Mouse (Mus musculus) hindbrain, postnatal 0 days (tissue): ENCODE measurements around the gene Gjb3. TPM values are rescaled to one million over a fixed set of nuclear protein-coding genes. Genes with fewer than 3 reads are reported as not detected.

Source experiments
- ATAC-seq: fragments of 200-750 bp; cut with Nextera tagmentation; 2 replicates; pipeline ENCODE4 v1.8.0; 2017; ENCODE audit warnings: mild to moderate bottlenecking, moderate TSS enrichment, moderate library complexity
- DNase-seq: peaks from one replicate; pipeline ENCODE4 v3.0.0-alpha.2; 2015; ENCODE audit warnings: low spot score
- H3K27ac ChIP-seq: fragments of 300-500 bp; sonication (generic); 2 replicates; pipeline ENCODE4 v1.5.1; 2014; ENCODE audit warnings: mild to moderate bottlenecking
- H3K27me3 ChIP-seq: fragments of 300-500 bp; sonication (generic); 2 replicates; pipeline ENCODE4 v1.6.1; 2014; ENCODE audit warnings: low read length, mixed read lengths; ENCODE audit not compliant: insufficient read depth
- H3K36me3 ChIP-seq: fragments of 300-500 bp; sonication (generic); 2 replicates; pipeline ENCODE4 v1.6.1; 2014; ENCODE audit warnings: low read length, mixed read lengths; ENCODE audit not compliant: insufficient read depth
- H3K4me1 ChIP-seq: fragments of 300-500 bp; sonication (generic); 2 replicates; pipeline ENCODE4 v1.6.1; 2014; ENCODE audit warnings: antibody characterized with exemption, low read length, mixed read lengths; ENCODE audit not compliant: insufficient read depth
- H3K4me2 ChIP-seq: fragments of 300-500 bp; sonication (generic); 2 replicates; pipeline ENCODE4 v1.6.1; 2014; ENCODE audit warnings: low read depth, mild to moderate bottlenecking, low read length, moderate library complexity, mixed read lengths
- H3K4me3 ChIP-seq: fragments of 300-500 bp; sonication (generic); 2 replicates; pipeline ENCODE4 v1.5.1; 2014; ENCODE audit warnings: low read length
- H3K9ac ChIP-seq: fragments of 300-500 bp; sonication (generic); replicated peaks from 2 replicates; pipeline ENCODE4 v1.6.1; 2014; ENCODE audit warnings: mild to moderate bottlenecking, low read length, moderate library complexity, mixed read lengths
- H3K9me3 ChIP-seq: fragments of 300-500 bp; sonication (generic); 2 replicates; pipeline ENCODE4 v1.6.1; 2016; ENCODE audit warnings: low read length, mixed read lengths
- CTCF ChIP-seq: IDR thresholded peaks from 2 replicates; pipeline ENCODE4 v1.5.1; 2016; ENCODE audit warnings: antibody characterized with exemption, control low read depth, low read depth
- WGBS: fragments of 180-500 bp; shearing (Covaris S2); extraction: QIAGEN DNeasy Blood & Tissue Kit; methylation state at CpG from one replicate; pipeline ENCODE4 v1.1.7; 2014; 5-methylcytosine and 5-hydroxymethylcytosine counted together
- polyA plus RNA-seq: library from polyadenylated mRNA; unstranded; fragments of >200 nt; fragmentation: Nextera tagmentation; extraction: Ambion mirVana; gene quantifications from 2 replicates; pipeline ENCODE4 v1.2.1, GENCODE M21; 2015
- total RNA-seq: library from RNA; depleted of rRNA; stranded (reverse); fragments of >200 nt; gene quantifications from 2 replicates; pipeline ENCODE4 v1.2.3, GENCODE M21; 2014

Gjb3 gene
- total and polyA plus RNA-seq, 2 experiments from 2014 or later = 0.21 to 0.59 TPM

DNA sequence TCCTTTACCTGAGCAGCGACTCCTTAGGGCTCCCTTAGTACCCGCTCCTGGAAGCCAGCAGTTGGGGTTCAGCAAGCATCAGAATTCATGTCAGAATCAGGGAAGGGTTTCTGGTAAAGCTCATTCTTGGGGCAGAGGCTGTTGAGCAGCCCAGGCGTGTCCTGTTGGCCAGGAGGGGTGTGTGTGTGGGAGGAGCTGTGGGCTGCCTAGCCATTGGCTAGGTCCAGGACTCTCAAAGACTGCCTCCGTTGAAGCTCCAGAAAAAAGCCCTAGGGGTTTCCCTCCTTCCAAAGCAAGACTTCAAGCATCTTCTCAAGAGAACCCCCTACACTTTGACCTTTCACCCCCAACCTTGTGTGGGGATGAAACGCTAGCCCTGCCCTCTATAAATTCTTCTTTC is 27.4 kb upstream of the Gjb3 start, which contains the start of gene Gjb5:
Gene Gjb5, minus strand, starts transcription at position 164 of the 400 bp plus-strand sequence.
- H3K36me3 ChIP-seq = no peaks in the 10 kb centered on the region
- no peak within 1 kb of the TSS for H3K4me2 ChIP-seq
- ATAC-seq = no peak
- H3K4me3 ChIP-seq = no peak within 1 kb of the TSS
- no peak within 1 kb of the TSS for H3K9ac ChIP-seq
- DNase-seq = no peak
- no peaks in the 10 kb centered on the region for H3K4me1 ChIP-seq
- no peak for TF ChIP-seq CTCF
- H3K27ac ChIP-seq = no peak within 1 kb of the TSS
- no peaks in the 10 kb centered on the region for H3K9me3 ChIP-seq
- 39% methylated on average over 5 of the region's 5 CpGs for WGBS
- no peaks in the 10 kb centered on the region for H3K27me3 ChIP-seq

DNA sequence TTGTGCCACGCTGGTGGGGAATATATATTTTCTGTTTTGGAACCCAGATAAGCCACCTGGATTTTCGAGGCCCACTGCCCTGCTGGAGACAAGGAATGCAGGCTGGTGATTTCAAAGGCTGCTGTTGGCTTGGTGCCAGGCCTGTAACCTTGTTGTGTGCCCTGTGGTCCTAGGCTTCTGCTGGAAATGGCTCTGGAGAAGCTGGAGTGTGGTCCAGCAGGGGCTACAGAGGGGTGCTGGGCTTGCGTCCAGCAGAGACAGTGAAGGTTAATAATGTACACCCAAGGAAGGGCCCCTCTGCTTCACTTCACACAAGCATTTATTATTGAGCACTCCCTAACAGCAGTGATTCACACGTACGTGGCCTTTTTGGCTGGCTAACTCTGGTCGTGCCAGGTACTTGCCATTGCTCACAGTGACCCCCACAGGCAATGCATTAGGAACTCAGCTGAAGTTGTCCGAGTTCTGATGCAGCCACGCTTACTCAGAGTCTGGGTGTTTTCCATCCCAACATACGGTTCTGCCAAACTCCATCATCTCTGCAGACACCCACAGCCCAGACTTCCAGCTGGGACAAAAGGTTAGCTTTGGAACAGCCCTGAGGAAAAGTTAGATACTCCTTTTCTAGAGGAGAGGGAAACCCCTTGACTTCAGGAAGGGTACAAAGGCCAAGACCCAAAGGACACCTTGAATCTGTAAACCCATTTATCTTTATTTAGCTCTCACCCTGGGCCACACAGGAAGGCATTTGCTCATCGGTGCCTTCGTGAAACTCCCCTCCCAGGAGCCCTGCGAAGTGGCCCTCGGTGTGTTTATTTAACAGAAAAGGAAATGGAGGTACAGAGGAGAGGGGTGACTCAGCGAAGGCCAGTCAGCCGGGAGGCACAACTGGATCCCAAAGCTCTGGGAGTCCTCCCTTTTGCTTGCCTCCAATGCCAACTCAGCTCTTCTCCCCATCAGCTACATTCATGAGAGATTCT is 24.2 kb upstream of the Gjb3 start:
- DNase-seq (no peak), ATAC-seq (no peak)
- TF ChIP-seq CTCF = no peak
- Histone ChIP-seq H3K27ac (no peak overlapping the region), H3K27me3 (no peaks in the 10 kb centered on the region), H3K36me3 (no peaks in the 10 kb centered on the region), H3K4me1 (no peaks in the 10 kb centered on the region), H3K4me3 (no peak overlapping the region), H3K9ac (no peak overlapping the region), H3K9me3 (no peaks in the 10 kb centered on the region), H3K4me2 (no peak overlapping the region)
- WGBS = 61% methylated on average over 15 of the region's 15 CpGs

DNA sequence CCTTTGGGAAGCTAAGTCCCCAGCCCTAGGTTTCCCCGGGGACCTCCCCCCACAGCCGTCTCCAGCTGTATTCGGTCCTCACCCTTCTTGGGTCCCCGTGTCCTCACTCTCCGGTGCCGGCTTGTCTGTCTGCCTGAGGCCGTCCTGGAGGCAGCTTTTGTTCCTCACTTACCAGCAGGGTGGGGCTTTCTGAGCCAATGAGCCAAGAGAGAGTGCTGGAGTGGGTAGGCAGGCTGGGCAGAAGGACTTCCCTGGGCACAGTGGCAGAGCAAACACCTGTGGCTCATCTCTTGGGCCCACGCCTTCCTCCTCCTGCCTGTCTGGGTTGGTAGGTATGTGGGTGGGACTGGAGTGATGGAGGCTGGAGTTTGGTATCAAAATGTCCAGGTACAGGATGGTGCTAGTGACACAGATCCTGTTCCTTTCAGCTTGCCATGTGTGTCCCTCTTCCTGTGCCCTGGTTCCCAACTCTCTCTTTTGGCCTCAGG is 23.4 kb upstream of the Gjb3 start, which contains the start of gene Gjb4:
Gene Gjb4, minus strand, starts transcription at position 131 of the 488 bp plus-strand sequence.
- H3K27me3 ChIP-seq = no peaks in the 10 kb centered on the region
- ATAC-seq (no peak), DNase-seq (no peak)
- no peak within 1 kb of the TSS for H3K9ac ChIP-seq
- H3K27ac ChIP-seq = no peak within 1 kb of the TSS
- 35% methylated on average over 8 of the region's 8 CpGs for WGBS
- H3K4me1 ChIP-seq = no peaks in the 10 kb centered on the region
- no peaks in the 10 kb centered on the region for H3K36me3 ChIP-seq
- no peaks in the 10 kb centered on the region for H3K9me3 ChIP-seq
- no peak within 1 kb of the TSS for H3K4me2 ChIP-seq
- no peak within 1 kb of the TSS for H3K4me3 ChIP-seq
- TF ChIP-seq CTCF = no peak

DNA sequence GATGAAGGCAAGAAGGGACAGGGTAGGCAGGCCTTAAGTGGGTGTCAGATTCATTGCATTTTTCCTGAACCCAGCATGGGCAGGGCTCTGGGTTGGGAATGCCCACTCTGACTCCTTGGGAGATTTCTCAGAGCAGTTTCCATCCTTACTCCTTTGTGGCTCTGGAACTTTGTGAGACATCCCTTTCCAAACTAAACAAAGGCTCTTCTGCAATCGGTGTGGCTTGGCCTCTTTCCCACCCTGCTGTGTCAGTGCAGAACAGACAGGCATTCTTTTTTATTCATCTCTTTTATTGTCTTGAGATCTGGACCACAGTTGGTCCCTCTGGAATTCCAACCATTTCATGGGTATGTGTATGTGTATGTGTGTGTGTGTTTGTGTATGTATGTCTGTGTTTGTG is 21.9 kb upstream of the Gjb3 start:
- Histone ChIP-seq H3K36me3 (no peaks in the 10 kb centered on the region), H3K4me2 (no peak overlapping the region), H3K4me3 (no peak overlapping the region), H3K27me3 (no peaks in the 10 kb centered on the region), H3K9ac (no peak overlapping the region), H3K4me1 (no peaks in the 10 kb centered on the region), H3K27ac (no peak overlapping the region), H3K9me3 (no peaks in the 10 kb centered on the region)
- TF ChIP-seq CTCF = no peak
- 4% methylated on average over 1 of the region's 1 CpGs for WGBS
- ATAC-seq = no peak
- no peak for DNase-seq

DNA sequence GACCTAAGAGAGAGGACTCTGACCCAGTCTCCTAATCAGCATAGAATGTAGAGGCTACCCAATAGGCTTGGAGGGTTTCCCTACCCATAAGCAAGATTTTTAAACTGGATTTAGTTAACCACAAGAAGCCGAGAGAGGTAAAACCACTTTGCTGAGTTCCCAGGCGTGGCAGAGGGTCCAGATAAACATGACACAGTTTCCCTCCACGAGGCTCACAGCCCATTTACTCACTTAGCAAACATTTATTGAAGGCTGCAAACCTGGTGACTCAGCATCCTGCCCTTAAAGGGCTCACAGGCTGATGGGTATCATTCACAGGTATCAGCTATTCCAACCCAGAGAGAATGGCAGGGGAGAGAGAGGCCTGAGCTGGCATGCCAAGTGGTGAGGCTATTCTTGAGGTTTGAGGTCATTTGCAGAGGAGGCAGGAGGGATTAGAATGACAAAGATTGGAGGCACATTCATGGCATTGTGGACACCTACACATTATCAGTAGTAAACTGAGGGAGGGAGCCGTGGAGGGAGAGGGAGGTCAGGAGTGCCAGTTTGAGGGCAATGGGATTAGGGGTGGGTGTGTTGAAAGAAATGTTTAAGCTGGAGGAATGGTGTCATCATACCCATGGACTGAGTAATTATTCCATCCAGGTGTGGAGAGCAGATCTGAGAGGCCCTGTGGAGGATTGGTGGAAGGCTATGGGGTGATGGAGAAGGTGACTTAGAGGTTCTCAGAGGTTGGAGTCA is 19.1 kb upstream of the Gjb3 start:
- no peaks in the 10 kb centered on the region for H3K27me3 ChIP-seq
- no peak overlapping the region for H3K4me3 ChIP-seq
- H3K4me2 ChIP-seq = no peak overlapping the region
- DNase-seq (no peak), ATAC-seq (no peak)
- TF ChIP-seq CTCF = no peak
- 65% methylated on average over 4 of the region's 4 CpGs for WGBS
- no peaks in the 10 kb centered on the region for H3K4me1 ChIP-seq
- H3K27ac ChIP-seq = no peak overlapping the region
- H3K9me3 ChIP-seq = no peaks in the 10 kb centered on the region
- H3K9ac ChIP-seq = no peak overlapping the region
- no peaks in the 10 kb centered on the region for H3K36me3 ChIP-seq

DNA sequence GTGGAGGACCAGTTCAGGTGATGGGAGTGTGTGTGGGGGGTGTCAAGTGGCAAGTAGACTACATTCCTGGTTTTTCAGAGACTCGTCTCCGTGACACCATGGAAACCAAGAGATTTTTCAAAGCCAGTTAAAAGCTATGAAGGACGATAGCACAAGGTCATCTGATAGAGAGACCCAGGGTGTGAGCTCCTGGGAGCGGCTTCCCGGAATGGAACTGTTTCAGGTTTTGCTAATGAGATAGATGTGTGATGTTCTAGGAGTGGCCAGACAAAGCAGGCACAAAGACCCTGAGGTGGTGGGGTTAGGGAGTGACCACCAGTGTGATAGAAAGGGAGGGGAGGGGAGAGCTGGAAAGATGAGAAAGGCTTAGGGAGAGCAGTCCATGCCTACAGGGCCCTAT is 14.4 kb upstream of the Gjb3 start:
- TF ChIP-seq CTCF = no peak
- Histone ChIP-seq H3K36me3 (no peaks in the 10 kb centered on the region), H3K4me3 (no peak overlapping the region), H3K4me2 (no peak overlapping the region), H3K27me3 (no peaks in the 10 kb centered on the region), H3K9ac (no peak overlapping the region), H3K27ac (no peak overlapping the region), H3K4me1 (no peaks in the 10 kb centered on the region), H3K9me3 (no peaks in the 10 kb centered on the region)
- no peak for DNase-seq
- 85% methylated on average over 5 of the region's 5 CpGs for WGBS
- ATAC-seq = no peak
